Mouse (Mus musculus) lung, embryonic 16.5 days (tissue): ENCODE data around the gene Cma1. TPM values are rescaled to one million over a fixed set of nuclear protein-coding genes. Genes with fewer than 3 reads are reported as not detected.
A peak's percentile ranks its signal among the peaks of the same experiment; 100 is the strongest.
"Not testable (repeated sequence)": the region's sequence is repeated elsewhere in the genome, so short reads cannot be mapped to it uniquely, and the experiment has no call there.

Experiments
- ATAC-seq: fragments of 200-750 bp; cut with Nextera tagmentation; 2 replicates; pipeline ENCODE4 v1.8.0; 2017; ENCODE audit warnings: low read depth, mild to moderate bottlenecking, moderate library complexity
- H3K27ac ChIP-seq: fragments of 300-500 bp; sonication (generic); 2 replicates; pipeline ENCODE4 v1.5.1; 2014; ENCODE audit warnings: mild to moderate bottlenecking, control low read depth, low read length
- H3K27me3 ChIP-seq: fragments of 300-500 bp; sonication (generic); 2 replicates; pipeline ENCODE4 v1.6.1; 2014; ENCODE audit warnings: low read depth, low read length, mixed read lengths; ENCODE audit not compliant: control insufficient read depth, insufficient read depth
- H3K36me3 ChIP-seq: fragments of 300-500 bp; sonication (generic); 2 replicates; pipeline ENCODE4 v1.6.1; 2014; ENCODE audit warnings: low read length; ENCODE audit not compliant: control insufficient read depth, insufficient read depth
- H3K4me1 ChIP-seq: fragments of 300-500 bp; sonication (generic); replicated peaks from 2 replicates; pipeline ENCODE4 v1.6.1; 2014; ENCODE audit warnings: low read length, mixed read lengths; ENCODE audit not compliant: control insufficient read depth, insufficient read depth
- H3K4me2 ChIP-seq: fragments of 300-500 bp; sonication (generic); 2 replicates; pipeline ENCODE4 v1.6.1; 2014; ENCODE audit warnings: low read depth, low read length, control low read depth
- H3K4me3 ChIP-seq: fragments of 300-500 bp; sonication (generic); 2 replicates; pipeline ENCODE4 v1.5.1; 2014; ENCODE audit warnings: mild to moderate bottlenecking, low read length, control low read depth
- H3K9ac ChIP-seq: fragments of 300-500 bp; sonication (generic); 2 replicates; pipeline ENCODE4 v1.6.1; 2014; ENCODE audit warnings: low read length, control low read depth
- H3K9me3 ChIP-seq: fragments of 300-500 bp; sonication (generic); 2 replicates; pipeline ENCODE4 v1.6.1; 2016; ENCODE audit warnings: low read length; ENCODE audit not compliant: control insufficient read depth
- WGBS: fragments of 180-500 bp; shearing (Covaris S2); extraction: QIAGEN DNeasy Blood & Tissue Kit; methylation state at CpG from one replicate; pipeline ENCODE4 v1.1.7; 2014; 5-methylcytosine and 5-hydroxymethylcytosine counted together
- polyA plus RNA-seq: library from polyadenylated mRNA; unstranded; fragments of >200 nt; fragmentation: Nextera tagmentation; extraction: Ambion mirVana; gene quantifications from 2 replicates; pipeline ENCODE4 v1.2.1, GENCODE M21; 2015

Gene Cma1
- 6.5 and 8.9 TPM in 2 replicates for polyA plus RNA-seq

DNA sequence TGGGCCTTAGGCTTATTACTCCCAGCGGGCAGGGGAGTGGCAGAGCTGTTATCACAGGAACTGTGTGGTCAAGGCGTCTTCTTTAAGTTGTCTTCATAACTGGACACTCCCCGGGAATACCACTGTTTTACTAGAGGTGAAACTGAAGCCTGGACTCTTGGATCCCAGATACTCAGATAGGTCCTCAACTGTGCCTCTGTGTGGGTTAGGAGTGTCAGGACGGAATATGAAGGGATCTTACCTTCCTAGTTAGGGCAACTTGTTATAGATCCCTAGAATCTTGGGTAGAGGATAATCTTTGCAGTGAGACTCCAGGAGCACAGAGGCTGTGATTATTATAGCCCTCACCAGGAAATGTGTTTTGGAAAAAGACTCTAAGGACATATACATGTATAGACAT lies at the start of gene Cma1:
Cma1 (minus strand) TSS at position 101 of the 400 bp plus-strand sequence.
- Histone ChIP-seq H3K27ac (no peak within 1 kb of the TSS), H3K27me3 (no peaks in the 10 kb centered on the region; the same call in 1 of the 2 replicates), H3K4me3 (no peak within 1 kb of the TSS), H3K9me3 (no peaks in the 10 kb centered on the region), H3K9ac (no peak within 1 kb of the TSS), H3K4me2 (no peak within 1 kb of the TSS), H3K4me1 (peaks cover 3% of the 10 kb centered on the region; the same call in 1 of the 2 replicates), H3K36me3 (no peaks in the 10 kb centered on the region)
- no peak for ATAC-seq
- 65% methylated on average over 4 of the region's 4 CpGs for WGBS

DNA sequence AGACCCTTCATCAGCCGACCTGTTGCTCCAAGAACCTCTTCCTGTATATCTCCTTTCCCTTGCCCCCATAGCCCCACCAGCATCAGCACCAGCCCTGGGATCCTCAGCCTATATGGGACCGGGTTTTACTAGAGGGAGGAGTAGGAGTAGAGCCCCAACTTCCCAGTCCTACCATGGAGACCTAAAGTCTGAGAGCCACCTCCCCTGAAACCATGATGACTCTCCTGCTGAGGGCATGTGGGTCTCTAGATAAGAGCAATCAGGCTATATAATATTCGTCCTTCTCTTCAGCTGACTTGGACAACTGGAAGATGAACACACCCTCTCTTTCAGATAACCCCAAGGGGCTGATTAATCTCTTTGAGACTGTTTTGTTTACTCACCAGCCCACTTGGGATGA lies 43.0 kb upstream of the Cma1 start:
- not testable (repeated sequence) for H3K9ac ChIP-seq, H3K4me2 ChIP-seq, H3K27me3 ChIP-seq, H3K27ac ChIP-seq, H3K4me1 ChIP-seq, ATAC-seq, H3K9me3 ChIP-seq, H3K4me3 ChIP-seq, H3K36me3 ChIP-seq
- WGBS: 71% methylated on average over 1 of the region's 3 CpGs

DNA sequence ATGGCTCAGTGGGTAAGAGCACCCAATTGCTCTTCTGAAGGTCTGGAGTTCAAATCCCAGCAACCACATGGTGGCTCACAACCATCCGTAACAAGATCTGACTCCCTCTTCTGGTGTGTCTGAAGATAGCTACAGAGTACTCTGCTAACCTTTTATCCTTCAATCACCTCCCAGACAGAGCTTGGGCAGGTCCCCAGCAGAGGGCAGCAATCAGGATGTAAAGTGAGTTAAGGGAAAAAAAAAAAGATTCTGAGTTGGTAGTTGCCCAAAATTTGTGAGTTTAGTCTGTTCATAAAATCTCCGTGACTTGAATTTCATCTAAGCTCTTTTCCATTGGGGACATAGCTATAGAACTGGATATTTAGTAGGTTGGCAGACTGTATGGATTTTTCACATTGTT lies 19.4 kb upstream of the Cma1 start:
- not testable (repeated sequence) for H3K9ac ChIP-seq, H3K4me3 ChIP-seq, H3K9me3 ChIP-seq, H3K4me1 ChIP-seq, H3K27me3 ChIP-seq, ATAC-seq, H3K27ac ChIP-seq, H3K4me2 ChIP-seq, H3K36me3 ChIP-seq
- WGBS: 64% methylated on average over 2 of the region's 2 CpGs

DNA sequence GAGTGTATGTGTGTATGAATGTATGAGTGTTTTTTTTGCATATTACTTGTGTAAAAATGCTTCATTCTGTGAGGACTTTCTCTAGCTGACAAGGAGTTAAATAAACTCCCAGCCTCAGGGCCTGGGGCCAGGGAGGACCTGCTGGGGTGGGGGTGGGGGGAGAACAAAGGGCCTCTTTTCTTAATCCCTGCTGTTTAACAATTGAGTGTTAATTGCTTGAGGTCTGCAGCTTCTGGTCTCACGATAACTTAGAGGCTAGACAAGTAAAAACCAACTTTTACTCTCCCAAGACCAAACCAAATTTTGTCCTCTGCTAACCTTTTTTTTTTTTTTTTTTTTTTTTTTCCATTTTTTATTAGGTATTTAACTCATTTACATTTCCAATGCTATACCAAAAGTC lies 18.8 kb upstream of the Cma1 start:
- Histone ChIP-seq H3K36me3 (no peaks in the 10 kb centered on the region), H3K9ac (no peak overlapping the region), H3K4me3 (no peak overlapping the region), H3K9me3 (no peaks in the 10 kb centered on the region), H3K27me3 (no peaks in the 10 kb centered on the region), H3K4me1 (0 out of 2 replicates have a peak, but pooled peaks cover 2% of the 10 kb centered on the region), H3K4me2 (no peak overlapping the region), H3K27ac (no peak overlapping the region)
- no peak for ATAC-seq
- WGBS: 19% methylated on average over 1 of the region's 1 CpGs

DNA sequence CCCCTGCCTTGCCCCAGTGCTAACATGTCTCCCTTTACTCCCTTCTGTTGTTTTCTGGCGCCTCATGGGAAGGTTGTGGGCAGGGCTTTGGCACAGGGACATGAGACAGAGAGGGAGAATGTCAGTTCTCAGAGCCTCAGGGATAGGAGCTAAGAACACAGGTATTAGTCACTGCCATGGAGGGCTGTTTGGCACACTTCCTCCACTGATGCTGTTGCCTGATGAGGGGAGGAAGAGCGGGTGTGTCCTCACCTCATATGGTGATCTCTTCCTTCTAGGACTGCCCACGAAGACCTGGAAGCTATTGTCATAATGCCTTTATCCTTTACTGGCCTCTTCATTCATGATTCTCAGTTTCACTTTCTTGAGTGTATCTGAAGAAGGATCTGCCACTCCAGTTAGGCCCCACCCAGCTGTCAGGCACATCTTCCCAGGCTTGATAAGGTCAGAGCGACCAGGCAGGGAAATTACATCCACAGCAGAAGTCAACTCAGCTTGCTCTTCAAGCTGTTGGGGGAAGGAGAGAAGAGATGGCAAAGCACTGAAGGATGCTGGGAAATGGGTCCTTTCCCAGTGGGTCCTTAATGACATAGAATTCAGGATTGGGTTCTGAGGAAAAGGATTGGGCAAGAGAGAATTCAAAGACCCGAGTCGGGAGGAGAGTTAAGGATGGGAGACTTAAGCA lies 6.0 kb upstream of the Cma1 start, which contains the start of gene Cma2:
Cma2 (plus strand) TSS at position 635 of the 685 bp plus-strand sequence.
- Histone ChIP-seq H3K27ac (no peak within 1 kb of the TSS), H3K4me1 (peaks cover 3% of the 10 kb centered on the region; the same call in 1 of the 2 replicates), H3K4me3 (no peak within 1 kb of the TSS), H3K27me3 (no peaks in the 10 kb centered on the region), H3K9ac (no peak within 1 kb of the TSS), H3K9me3 (no peaks in the 10 kb centered on the region), H3K36me3 (no peaks in the 10 kb centered on the region), H3K4me2 (no peak within 1 kb of the TSS)
- no peak for ATAC-seq
- WGBS: 77% methylated on average over 6 of the region's 6 CpGs

DNA sequence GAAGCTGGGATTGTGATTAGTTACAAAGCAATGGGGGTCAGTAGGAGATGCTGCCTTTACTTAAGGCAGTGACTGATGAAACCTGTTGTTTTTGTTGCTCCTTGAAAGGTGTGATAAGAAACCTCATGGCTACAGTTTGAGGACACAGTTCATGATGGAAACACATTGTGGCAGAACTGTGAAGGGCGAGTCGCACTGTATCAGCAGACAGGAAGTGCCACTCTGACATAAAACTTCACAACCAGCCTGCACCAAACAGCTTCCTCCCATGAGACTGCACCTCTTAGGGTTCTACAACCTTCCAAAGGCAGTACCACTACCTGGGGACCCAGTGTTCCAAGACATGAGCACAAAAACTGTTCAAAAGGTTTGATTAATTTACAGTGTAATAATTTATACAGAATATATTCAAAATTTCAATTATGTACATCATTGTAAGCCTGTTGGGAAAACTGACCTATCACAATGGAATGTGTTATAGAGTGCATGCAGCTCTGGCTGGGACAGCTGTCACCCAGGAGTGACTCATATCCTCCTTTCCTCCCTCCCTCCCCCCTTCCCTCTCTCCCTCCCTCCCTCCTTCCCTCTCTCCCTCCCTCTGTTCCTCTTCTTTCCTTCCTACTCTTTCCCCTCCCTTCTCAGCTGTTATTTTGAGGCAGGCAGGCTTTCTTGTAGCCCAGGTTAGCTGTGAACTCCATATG lies 1.9 kb upstream of the Cma1 start:
- Histone ChIP-seq H3K27ac (no peak overlapping the region), H3K4me1 (peaks cover 3% of the 10 kb centered on the region; the same call in 1 of the 2 replicates), H3K27me3 (no peaks in the 10 kb centered on the region; the same call in 1 of the 2 replicates), H3K9ac (no peak overlapping the region), H3K9me3 (no peaks in the 10 kb centered on the region), H3K4me2 (no peak overlapping the region), H3K36me3 (no peaks in the 10 kb centered on the region), H3K4me3 (no peak overlapping the region)
- ATAC-seq: peak; percentile 83
- 32% methylated on average over 2 of the region's 2 CpGs for WGBS

DNA sequence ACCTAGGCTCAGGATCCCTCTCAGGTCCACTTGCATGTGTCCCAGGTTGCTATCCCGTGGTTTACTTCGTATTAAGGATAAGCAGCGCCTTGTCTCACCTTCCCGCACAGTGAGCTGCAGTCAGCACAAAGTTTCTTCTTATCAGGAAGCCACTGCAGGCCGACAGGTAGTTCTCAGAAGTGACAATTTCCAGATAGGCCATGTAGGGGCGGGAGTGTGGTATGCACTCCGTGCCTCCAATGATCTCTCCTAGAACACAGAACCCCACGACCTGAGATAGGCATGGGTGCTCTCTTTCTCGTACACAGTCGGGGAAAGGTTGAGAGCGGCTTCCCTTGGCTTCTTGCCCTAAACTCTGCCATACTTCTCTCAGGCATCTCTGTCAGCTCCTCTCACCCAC lies 874 bp downstream of the Cma1 start:
- no peaks in the 10 kb centered on the region; the same call in 1 of the 2 replicates for H3K27me3 ChIP-seq
- ATAC-seq: no peak
- no peaks in the 10 kb centered on the region for H3K36me3 ChIP-seq
- H3K4me3 ChIP-seq: no peak overlapping the region
- no peak overlapping the region for H3K27ac ChIP-seq
- H3K4me1 ChIP-seq: peaks cover 3% of the 10 kb centered on the region; the same call in 1 of the 2 replicates
- H3K4me2 ChIP-seq: no peak overlapping the region
- no peaks in the 10 kb centered on the region for H3K9me3 ChIP-seq
- no peak overlapping the region for H3K9ac ChIP-seq
- WGBS: 70% methylated on average over 11 of the region's 11 CpGs

DNA sequence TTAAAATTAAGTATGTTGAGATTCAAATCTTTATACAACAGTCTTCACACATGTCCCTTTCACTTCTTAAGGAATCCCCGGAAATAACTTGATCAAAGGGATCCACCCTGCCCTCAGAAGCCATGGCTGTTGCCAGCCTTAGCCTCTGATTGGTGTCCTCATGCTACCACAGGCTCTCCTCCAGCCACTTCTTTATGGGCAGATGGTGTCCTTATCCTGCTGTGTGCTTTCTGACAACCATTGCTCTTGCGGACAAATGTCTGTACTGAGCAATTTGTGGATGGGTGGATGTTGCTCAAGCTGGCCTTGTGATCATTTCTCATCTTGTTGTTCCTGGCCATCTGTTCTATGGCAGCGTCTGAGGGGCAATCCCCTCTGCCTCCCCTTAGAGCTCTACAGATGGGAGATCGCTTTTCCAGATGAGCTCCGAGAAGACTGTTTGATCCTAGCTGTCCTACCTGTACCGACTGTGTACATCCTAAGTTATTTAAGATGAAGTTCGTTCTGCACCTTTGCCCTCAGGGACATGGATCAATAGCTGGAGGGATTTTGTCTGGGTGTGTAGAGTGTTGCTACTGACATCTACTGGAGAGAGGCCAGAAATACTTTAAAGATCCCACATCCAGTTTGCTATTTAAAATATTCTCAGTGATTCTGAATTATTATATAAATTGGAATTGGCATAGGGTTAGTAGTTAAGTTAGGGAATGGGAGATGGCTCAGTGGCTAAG lies 4.2 kb downstream of the Cma1 start:
- no peak for ATAC-seq
- Histone ChIP-seq H3K9ac (no peak overlapping the region), H3K36me3 (no peaks in the 10 kb centered on the region), H3K4me3 (no peak overlapping the region), H3K27me3 (no peaks in the 10 kb centered on the region; the same call in 1 of the 2 replicates), H3K4me2 (no peak overlapping the region), H3K27ac (no peak overlapping the region), H3K4me1 (no peaks in the 10 kb centered on the region), H3K9me3 (no peaks in the 10 kb centered on the region)
- 27% methylated on average over 7 of the region's 7 CpGs for WGBS

DNA sequence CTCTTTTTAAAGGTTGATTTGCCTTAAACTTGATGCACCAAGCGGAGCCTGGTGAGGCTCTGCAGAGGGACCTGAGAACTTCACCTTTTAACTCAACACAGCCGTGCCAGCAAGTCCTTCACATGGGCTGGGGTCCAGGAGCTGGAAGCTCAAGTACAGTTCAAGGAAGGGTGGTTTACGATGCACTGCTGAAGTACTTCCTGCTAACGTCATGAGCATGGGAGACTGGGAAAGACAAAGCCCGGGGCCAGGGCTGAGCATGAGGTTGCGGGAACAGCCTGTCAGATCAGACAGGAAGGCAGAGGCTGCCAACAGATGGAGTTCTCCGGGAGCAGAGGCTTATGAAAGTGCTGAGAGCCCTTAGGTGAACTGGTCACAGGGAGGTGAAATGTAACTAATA lies 10.9 kb downstream of the Cma1 start:
- no peaks in the 10 kb centered on the region for H3K27me3 ChIP-seq
- no peaks in the 10 kb centered on the region for H3K9me3 ChIP-seq
- WGBS: 12% methylated on average over 7 of the region's 7 CpGs
- peak; percentile 98 for ATAC-seq
- no peak overlapping the region for H3K27ac ChIP-seq
- H3K36me3 ChIP-seq: no peaks in the 10 kb centered on the region
- H3K4me2 ChIP-seq: no peak overlapping the region; the same call in 1 of the 2 replicates
- no peak overlapping the region for H3K9ac ChIP-seq
- H3K4me1 ChIP-seq: peaks cover 2% of the 10 kb centered on the region; the same call in 1 of the 2 replicates
- H3K4me3 ChIP-seq: no peak overlapping the region
